Mouse (Mus musculus) forebrain, embryonic 16.5 days (tissue): ENCODE measurements at regions not wholly inside any gene's neighbourhood (a gene's known extent, or its start where the extent isn't known, plus 50 kb on each side); places are given as distances from the start of the nearest gene placed in this dataset.

Experiments
- ATAC-seq: fragments of 200-750 bp; cut with Nextera tagmentation; 2 replicates; pipeline ENCODE4 v1.8.0; 2017; ENCODE audit warnings: mild to moderate bottlenecking, moderate library complexity
- H3K27ac ChIP-seq: fragments of 300-500 bp; sonication (generic); 2 replicates; pipeline ENCODE4 v1.5.1; 2014; ENCODE audit warnings: low read length, control low read depth
- H3K27me3 ChIP-seq: fragments of 300-500 bp; sonication (generic); replicated peaks from 2 replicates; pipeline ENCODE4 v1.6.1; 2014; ENCODE audit warnings: low read length; ENCODE audit not compliant: control insufficient read depth, insufficient read depth
- H3K36me3 ChIP-seq: fragments of 300-500 bp; sonication (generic); 2 replicates; pipeline ENCODE4 v1.6.1; 2014; ENCODE audit not compliant: control insufficient read depth, insufficient read depth
- H3K4me1 ChIP-seq: fragments of 300-500 bp; sonication (generic); replicated peaks from 2 replicates; pipeline ENCODE4 v1.6.1; 2014; ENCODE audit warnings: low read length; ENCODE audit not compliant: control insufficient read depth, insufficient read depth
- H3K4me2 ChIP-seq: fragments of 300-500 bp; sonication (generic); 2 replicates; pipeline ENCODE4 v1.6.1; 2014; ENCODE audit warnings: mild to moderate bottlenecking, low read length, control low read depth
- H3K4me3 ChIP-seq: fragments of 300-500 bp; sonication (generic); replicated peaks from 2 replicates; pipeline ENCODE4 v1.5.1; 2014; ENCODE audit warnings: mild to moderate bottlenecking, low read length, control low read depth
- H3K9ac ChIP-seq: fragments of 300-500 bp; sonication (generic); replicated peaks from 2 replicates; pipeline ENCODE4 v1.6.1; 2014; ENCODE audit warnings: low read depth, low read length, control low read depth
- H3K9me3 ChIP-seq: fragments of 300-500 bp; sonication (generic); 2 replicates; pipeline ENCODE4 v1.6.1; 2016; ENCODE audit warnings: low read length; ENCODE audit not compliant: control insufficient read depth
- WGBS: fragments of 180-500 bp; shearing (Covaris S2); extraction: QIAGEN DNeasy Blood & Tissue Kit; methylation state at CpG from one replicate; pipeline ENCODE4 v1.1.7; 2014; 5-methylcytosine and 5-hydroxymethylcytosine counted together

DNA sequence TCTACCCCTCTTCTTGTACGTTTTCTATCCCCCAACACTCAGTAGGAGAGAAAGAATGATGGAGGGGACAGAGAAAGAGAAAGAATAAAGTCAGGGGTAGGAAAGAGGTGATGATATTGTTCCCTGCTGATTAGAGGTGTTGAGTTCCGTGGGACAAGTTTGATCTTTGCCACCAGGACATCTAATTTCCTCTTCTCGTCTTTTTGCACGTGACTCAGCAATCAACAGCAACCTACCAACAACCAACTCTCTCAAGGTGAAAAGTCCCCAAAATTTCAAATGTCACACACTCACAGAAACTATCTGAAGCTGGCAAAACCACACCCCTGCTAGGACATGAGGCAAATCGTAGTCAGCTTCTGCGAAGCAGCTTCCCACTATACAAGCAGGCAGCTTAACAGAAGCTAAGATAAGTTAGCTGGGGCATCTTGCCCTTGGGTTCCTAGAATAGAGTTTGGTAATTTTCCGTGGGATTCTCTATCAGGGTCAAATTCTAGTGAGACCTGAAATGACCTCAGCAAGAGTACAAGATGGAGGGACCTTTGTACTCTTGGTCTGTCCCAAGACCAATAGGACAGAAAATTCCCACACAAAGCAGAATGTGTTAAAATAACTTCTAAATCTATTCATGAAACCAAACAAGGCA lies 553.8 kb downstream of the Gm19410 start:
- Histone ChIP-seq H3K27me3 (no peaks in the 10 kb centered on the region), H3K9ac (no peak overlapping the region), H3K9me3 (no peaks in the 10 kb centered on the region), H3K36me3 (no peaks in the 10 kb centered on the region), H3K4me2 (no peak overlapping the region), H3K4me3 (no peak overlapping the region), H3K4me1 (no peaks in the 10 kb centered on the region), H3K27ac (no peak overlapping the region)
- ATAC-seq, result no peak
- WGBS, result 69% methylated on average over 7 of the region's 7 CpGs

DNA sequence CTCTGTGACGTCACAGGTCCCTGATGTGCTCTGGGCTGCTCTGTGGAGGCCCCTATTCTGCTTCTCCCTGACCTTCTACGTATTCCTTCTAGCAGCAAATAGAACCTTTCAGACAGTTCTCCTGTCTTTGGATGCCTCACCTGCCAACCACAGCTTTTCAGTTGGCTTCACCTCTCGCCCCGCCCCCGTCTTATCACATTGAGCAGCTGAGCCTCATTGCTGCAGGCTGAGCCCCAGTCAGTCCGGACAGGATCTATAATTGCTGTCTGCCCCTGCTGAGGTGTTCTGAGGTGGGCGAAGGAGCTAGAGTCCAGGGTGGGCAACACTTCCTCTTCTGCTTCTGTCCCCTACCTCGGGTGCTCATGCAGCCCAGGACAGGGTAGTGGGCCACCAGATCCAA lies 556.5 kb downstream of the Gm19410 start:
- H3K27ac ChIP-seq, result no peak overlapping the region
- H3K27me3 ChIP-seq, result no peaks in the 10 kb centered on the region
- no peak overlapping the region for H3K4me2 ChIP-seq
- H3K9ac ChIP-seq, result no peak overlapping the region
- WGBS, result 84% methylated on average over 8 of the region's 8 CpGs
- no peak overlapping the region for H3K4me3 ChIP-seq
- no peaks in the 10 kb centered on the region for H3K36me3 ChIP-seq
- no peaks in the 10 kb centered on the region for H3K9me3 ChIP-seq
- ATAC-seq, result no peak
- peaks cover 17% of the 10 kb centered on the region for H3K4me1 ChIP-seq

DNA sequence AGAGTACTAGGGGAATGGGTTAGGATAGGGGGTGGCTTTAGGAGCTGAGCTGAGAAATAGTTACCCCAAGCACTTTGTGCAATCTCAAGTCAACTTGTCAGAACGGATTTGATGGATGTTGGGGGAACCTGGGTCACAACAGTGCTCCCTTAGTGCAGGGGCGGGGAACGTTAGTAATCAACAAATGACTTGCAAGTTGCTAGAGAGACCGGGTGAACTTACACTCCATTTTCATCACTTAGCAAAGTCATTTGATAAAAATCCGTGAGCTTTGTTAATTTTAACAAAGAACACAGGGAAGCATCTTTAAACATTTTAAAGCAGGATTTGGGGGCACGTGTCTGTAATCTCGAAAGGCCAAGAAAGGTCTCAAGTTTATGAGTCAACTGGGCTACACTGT lies 557.0 kb downstream of the Gm19410 start:
- no peak overlapping the region for H3K4me2 ChIP-seq
- peaks cover 17% of the 10 kb centered on the region for H3K4me1 ChIP-seq
- no peak overlapping the region for H3K9ac ChIP-seq
- H3K27me3 ChIP-seq, result no peaks in the 10 kb centered on the region
- H3K36me3 ChIP-seq, result no peaks in the 10 kb centered on the region
- H3K4me3 ChIP-seq, result no peak overlapping the region
- WGBS, result 89% methylated on average over 7 of the region's 7 CpGs
- no peaks in the 10 kb centered on the region for H3K9me3 ChIP-seq
- no peak overlapping the region for H3K27ac ChIP-seq
- ATAC-seq, result no peak

DNA sequence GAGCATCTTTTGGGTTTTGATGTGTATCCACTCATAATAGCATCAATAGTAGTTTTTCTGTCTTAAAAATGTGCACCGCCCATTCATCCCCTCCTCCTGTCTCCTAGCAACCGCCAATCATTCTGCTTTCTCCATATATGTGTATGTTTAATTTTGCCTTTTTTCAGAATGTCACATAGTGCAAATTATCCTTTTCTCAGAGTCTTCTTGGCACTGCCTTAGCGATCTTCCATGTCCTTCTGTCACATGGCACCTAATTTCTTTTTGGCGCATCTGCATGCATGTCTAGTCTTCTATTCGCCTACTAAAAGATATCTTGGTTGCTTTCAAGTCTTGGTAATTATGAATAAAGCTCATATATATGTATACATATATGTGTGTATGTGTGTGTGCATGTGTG lies 573.0 kb downstream of the Gm19410 start:
- 85% methylated on average over 5 of the region's 5 CpGs for WGBS
- H3K4me2 ChIP-seq, result no peak overlapping the region

DNA sequence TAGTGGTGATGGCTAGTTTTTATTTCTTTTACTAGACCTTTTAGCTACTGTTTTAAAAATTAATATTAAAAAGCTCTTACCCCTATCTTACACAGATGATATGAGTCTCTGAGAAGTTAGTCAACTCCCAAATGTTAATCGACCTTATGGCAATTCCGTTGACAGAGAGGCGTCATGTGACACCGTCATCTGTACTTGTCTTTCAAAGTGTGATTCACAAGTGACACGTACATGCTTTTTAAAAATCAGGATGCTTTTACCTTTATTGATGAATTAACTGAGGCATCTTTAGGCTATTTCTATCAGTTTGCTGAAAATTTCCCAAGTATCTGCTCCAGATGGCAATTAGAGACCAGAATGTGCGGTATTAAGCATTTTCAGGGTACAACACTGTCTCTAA lies 573.9 kb downstream of the Gm19410 start:
- Histone ChIP-seq H3K36me3 (no peaks in the 10 kb centered on the region), H3K4me1 (peaks cover 14% of the 10 kb centered on the region; the same call in 1 of the 2 replicates), H3K27ac (peak overlapping the region; percentile 58; the same call in 1 of the 2 replicates), H3K4me3 (no peak overlapping the region), H3K4me2 (no peak overlapping the region), H3K9me3 (no peaks in the 10 kb centered on the region), H3K27me3 (no peaks in the 10 kb centered on the region), H3K9ac (no peak overlapping the region)
- WGBS, result 61% methylated on average over 6 of the region's 6 CpGs
- ATAC-seq, result no peak; the same call in 1 of the 2 replicates

More for the DNA sequence above, 573.0 kb downstream of the Gm19410 start:
- Histone ChIP-seq H3K36me3 (no peaks in the 10 kb centered on the region), H3K9ac (no peak overlapping the region), H3K27ac (peak overlapping the region; percentile 24), H3K4me1 (peaks cover 14% of the 10 kb centered on the region; the same call in 1 of the 2 replicates), H3K27me3 (no peaks in the 10 kb centered on the region), H3K4me3 (no peak overlapping the region), H3K9me3 (no peaks in the 10 kb centered on the region)
- ATAC-seq, result no peak

DNA sequence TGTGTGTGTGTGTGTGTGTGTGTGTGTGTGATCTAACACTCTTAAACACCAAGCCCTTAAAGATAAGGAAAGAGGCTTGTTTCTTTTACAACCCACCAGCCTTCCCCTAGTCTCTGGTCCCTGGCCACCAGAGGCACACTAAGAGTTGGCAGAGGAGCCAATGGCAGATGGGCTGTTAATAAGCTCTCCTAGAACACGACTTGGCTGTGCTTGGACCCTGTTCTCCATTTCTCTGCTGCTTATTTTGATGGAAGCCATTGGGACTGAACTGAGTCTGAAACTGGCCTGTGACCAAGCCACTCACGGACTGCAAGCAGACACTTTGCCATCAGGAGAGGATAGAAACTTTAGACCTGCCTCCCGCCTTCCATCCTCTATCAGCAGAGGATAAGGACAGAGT lies 574.9 kb downstream of the Gm19410 start:
- Histone ChIP-seq H3K27me3 (no peaks in the 10 kb centered on the region), H3K4me3 (no peak overlapping the region), H3K4me1 (peaks cover 14% of the 10 kb centered on the region; the same call in 1 of the 2 replicates), H3K27ac (peak overlapping the region; percentile 58), H3K9ac (no peak overlapping the region), H3K9me3 (no peaks in the 10 kb centered on the region), H3K4me2 (no peak overlapping the region), H3K36me3 (no peaks in the 10 kb centered on the region)
- peak; percentile 84 for ATAC-seq
- 43% methylated on average over 3 of the region's 3 CpGs for WGBS

DNA sequence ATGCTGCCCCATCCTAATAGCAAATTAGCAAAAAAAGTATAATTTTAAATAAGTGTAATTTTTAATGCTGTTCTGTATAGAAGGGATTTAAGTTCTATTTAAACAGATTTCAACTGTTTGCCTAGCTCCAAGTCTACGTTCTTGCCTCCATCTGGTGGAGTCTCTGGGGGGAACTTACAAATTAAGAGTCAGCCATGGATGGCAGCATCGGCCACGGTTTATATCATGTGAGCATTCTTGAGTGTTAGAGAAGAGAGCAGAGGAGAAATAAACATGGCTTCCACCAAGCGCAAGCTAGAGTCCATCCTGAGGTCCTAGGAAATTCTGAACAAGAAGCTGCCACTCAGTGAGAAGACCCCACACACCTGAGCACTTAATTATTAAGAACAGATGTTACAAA lies 576.4 kb downstream of the Gm19410 start:
- Histone ChIP-seq H3K4me2 (no peak overlapping the region), H3K4me3 (no peak overlapping the region), H3K36me3 (no peaks in the 10 kb centered on the region), H3K9ac (no peak overlapping the region), H3K9me3 (no peaks in the 10 kb centered on the region), H3K27ac (no peak overlapping the region), H3K27me3 (no peaks in the 10 kb centered on the region), H3K4me1 (peaks cover 14% of the 10 kb centered on the region; the same call in 1 of the 2 replicates)
- WGBS, result 72% methylated on average over 4 of the region's 4 CpGs
- ATAC-seq, result no peak

DNA sequence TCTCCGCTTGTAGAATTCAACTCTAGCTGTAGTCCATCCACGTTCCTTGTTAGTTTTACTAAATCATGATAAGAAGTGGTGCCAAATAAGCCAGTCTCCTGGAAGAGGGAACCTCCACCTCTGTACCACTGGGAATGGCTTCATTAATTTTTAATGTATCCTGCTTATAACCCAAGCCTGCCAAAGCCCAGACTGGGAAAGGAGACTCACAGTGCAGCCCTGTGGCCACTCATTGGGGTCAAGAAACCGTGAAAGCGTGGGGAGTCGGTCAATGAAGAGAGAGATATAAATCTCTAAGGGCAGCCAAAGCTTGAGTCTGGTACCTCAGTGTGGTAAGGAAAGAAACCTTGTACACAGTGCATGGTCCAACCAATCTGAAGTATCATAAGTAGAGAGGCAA lies 577.1 kb downstream of the Gm19410 start:
- WGBS, result 95% methylated on average over 5 of the region's 5 CpGs
- Histone ChIP-seq H3K9me3 (no peaks in the 10 kb centered on the region), H3K36me3 (no peaks in the 10 kb centered on the region), H3K9ac (no peak overlapping the region), H3K4me1 (peaks cover 14% of the 10 kb centered on the region; the same call in 1 of the 2 replicates), H3K4me3 (no peak overlapping the region), H3K4me2 (no peak overlapping the region), H3K27me3 (no peaks in the 10 kb centered on the region), H3K27ac (no peak overlapping the region)
- no peak for ATAC-seq

DNA sequence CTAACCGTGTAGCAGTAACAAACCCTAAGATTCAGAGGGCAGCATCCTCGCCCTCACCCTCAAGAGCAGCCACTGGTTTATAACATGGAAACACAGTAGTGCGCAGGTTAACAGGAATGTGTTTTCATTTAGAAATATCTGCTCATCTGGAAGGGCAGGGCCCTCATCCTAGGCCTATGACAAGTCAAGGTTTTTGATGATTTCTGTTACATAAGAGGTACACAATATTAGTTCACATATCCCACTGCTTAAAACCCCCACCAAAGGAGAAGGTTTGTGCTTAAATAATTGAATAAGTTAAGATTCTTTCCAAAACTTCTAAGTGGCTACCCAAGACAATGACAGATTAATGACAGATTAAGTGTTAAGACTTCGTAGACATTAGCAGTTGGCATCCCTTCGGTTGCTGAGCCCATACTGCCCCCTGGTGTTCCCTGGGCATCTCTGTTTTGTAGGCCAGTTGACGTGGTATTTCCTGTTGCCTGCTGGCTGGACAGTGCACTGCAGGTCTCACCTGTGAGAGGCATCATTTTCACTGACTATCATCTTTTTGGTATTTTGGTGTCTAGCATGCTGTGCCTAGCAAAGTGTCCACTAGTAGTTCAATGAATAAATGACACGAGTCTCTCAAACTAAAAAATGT lies 581.2 kb downstream of the Gm19410 start:
- Histone ChIP-seq H3K9me3 (no peaks in the 10 kb centered on the region), H3K36me3 (no peaks in the 10 kb centered on the region), H3K4me2 (no peak overlapping the region), H3K27ac (no peak overlapping the region), H3K4me1 (no peaks in the 10 kb centered on the region), H3K4me3 (no peak overlapping the region), H3K9ac (no peak overlapping the region), H3K27me3 (no peaks in the 10 kb centered on the region)
- peak; percentile 70 for ATAC-seq
- WGBS, result 50% methylated on average over 7 of the region's 7 CpGs
